Mouse (Mus musculus): ENCODE data around the gene Cbx4. TPM values are rescaled to one million over a fixed set of nuclear protein-coding genes. Genes with fewer than 3 reads are reported as not detected.
A peak's percentile ranks its signal among the peaks of the same experiment; 100 is the strongest.

The Cbx4 gene
- polyA plus RNA-seq, 1 experiment from 2014 or later: 13.8 TPM

DNA sequence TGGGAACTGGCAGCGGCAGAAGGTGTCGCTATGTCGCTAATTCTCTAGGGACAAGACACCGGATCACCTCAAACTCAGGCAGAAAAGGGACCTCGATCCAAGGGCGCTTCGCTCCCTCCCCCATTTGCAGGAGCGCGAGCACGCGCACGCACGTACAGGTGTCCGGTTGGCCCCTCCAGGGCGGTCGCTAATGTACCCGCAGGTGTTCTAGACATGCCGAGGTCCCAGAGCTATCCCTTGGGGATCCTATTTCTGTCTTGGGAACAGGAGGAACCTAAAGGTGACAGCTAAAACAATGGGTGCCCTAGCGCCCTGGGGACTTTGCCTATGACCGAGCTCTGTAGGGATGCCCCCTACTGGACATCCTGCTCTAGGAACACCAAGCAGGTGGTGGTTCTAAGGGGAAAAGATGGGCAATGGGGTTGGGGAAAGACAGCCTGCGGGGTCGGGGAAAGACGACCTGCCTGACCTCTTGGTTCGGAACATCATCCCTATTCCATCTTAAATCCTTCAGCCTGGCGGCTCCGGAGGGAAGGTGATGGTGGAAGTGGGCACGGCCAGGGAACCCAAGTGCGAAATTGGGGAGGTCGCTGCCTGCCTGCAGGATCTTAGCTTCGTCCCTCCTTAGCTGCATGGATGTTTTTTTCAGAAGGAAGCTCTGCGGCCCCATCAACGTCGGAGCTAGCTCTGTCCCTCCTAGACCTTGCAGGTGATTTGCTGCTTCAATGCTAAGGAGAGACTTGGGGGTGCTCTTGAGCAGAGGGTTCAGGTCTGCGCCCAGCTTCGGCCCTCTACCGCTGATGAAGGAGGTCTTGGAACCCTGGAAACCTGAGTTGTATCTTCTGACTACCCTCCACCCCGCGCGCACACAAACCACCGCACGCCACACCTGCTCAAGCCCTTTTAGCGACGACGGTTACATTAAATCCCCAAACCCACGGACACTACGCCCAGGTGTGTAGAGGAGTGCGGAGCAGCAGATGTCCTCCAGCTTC, 31.4 kb downstream of the Cbx4 start:
- Histone ChIP-seq H3K9ac (no peak overlapping the region), H3K4me2 (peak overlapping the region; percentile 82), H3K9me3 (ENCODE audit: low read depth, low read length) (no peaks in the 10 kb centered on the region), H3K27me3 (ENCODE audit: insufficient read depth, low read length) (peaks cover 83% of the 10 kb centered on the region), H3K4me1 (ENCODE audit: insufficient read depth) (peaks cover 28% of the 10 kb centered on the region), H3K36me3 (ENCODE audit: insufficient read depth) (no peaks in the 10 kb centered on the region), H3K4me3 (ENCODE audit: low read depth, low read length) (peak overlapping the region; percentile 34), H3K27ac (ENCODE audit: low read depth) (no peak overlapping the region)
- WGBS: 3% methylated on average over 47 of the region's 47 CpGs
- peak; percentile 73 for TF ChIP-seq CTCF (IDR thresholded peaks at IDR 0.05; ENCODE audit: low read depth)
- no peak for ATAC-seq (ENCODE audit: insufficient read depth)
- DNase-seq: peak; percentile 67

DNA sequence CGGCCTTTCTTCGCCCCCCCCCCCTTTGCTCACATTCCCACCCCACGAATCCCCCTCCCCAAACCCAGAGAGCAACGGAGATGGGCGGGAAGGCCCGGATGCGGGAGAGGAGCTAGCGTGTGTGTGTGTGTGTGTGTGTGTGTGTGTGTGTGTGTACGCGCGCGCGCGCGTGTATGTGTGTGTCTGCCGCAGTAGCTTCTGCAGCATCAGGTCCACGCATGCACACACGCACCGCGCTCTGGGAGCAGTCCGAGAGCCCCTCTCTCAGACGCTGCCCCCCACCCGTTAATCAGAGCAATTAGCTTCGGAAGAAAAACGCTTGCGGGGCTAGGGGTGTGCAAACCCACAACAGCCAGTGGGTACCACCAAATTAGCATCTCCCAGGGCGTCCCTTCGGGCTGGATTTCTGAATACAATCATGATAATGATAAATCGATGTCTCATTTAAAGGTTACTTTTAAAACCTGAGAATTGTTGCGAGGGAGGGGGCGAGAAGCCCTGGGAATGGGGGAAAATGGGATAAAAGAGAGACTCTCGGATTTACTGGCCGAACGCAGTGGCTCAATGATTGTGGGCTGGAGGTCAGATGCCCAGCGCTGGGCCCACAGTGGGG, 32.2 kb downstream of the Cbx4 start:
- Histone ChIP-seq H3K4me1 (ENCODE audit: insufficient read depth) (peaks cover 25% of the 10 kb centered on the region), H3K27ac (ENCODE audit: low read depth) (no peak overlapping the region), H3K9me3 (ENCODE audit: low read depth, low read length) (no peaks in the 10 kb centered on the region), H3K9ac (no peak overlapping the region), H3K36me3 (ENCODE audit: insufficient read depth) (no peaks in the 10 kb centered on the region), H3K27me3 (ENCODE audit: insufficient read depth, low read length) (peaks cover 83% of the 10 kb centered on the region), H3K4me2 (peak overlapping the region; percentile 82), H3K4me3 (ENCODE audit: low read depth, low read length) (peak overlapping the region; percentile 34)
- DNase-seq (no peak), ATAC-seq (ENCODE audit: insufficient read depth) (no peak)
- no peak for TF ChIP-seq CTCF (IDR thresholded peaks at IDR 0.05; ENCODE audit: low read depth)
- under 1% methylated on average over 33 of the region's 35 CpGs for WGBS

DNA sequence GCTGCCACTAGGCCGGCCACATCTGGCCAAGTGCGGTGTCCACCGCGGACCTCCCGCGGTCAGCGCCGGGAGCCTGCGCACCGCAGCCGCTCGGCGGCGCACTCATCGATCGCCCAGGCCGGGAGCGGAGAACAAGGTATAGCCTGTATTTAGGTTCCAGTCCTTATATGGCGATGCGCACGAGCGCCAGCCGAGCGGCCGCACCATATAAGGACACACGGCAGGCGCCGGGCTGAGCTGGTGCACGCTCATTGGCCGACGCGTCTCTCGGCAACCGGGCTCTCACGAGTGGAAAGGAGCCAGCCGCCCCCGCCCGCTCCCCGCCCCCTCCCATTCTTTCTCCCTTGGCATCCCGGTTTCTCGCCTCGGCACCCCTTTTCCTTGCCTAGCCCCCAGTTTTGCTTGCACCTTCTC, 32.8 kb downstream of the Cbx4 start:
- peak overlapping the region; percentile 82 for H3K4me2 ChIP-seq
- peak overlapping the region; percentile 34 for H3K4me3 ChIP-seq (ENCODE audit: low read depth, low read length)
- 0 out of 2 replicates have a peak, but pooled peaks have one; percentile 17 for TF ChIP-seq CTCF (IDR thresholded peaks at IDR 0.05; ENCODE audit: low read depth)
- under 1% methylated on average over 42 of the region's 42 CpGs for WGBS
- DNase-seq: peak; percentile 96
- H3K4me1 ChIP-seq (ENCODE audit: insufficient read depth): peaks cover 21% of the 10 kb centered on the region
- H3K36me3 ChIP-seq (ENCODE audit: insufficient read depth): no peaks in the 10 kb centered on the region
- no peaks in the 10 kb centered on the region for H3K9me3 ChIP-seq (ENCODE audit: low read depth, low read length)
- peak; percentile 88 for ATAC-seq (ENCODE audit: insufficient read depth)
- peaks cover 83% of the 10 kb centered on the region for H3K27me3 ChIP-seq (ENCODE audit: insufficient read depth, low read length)
- peak overlapping the region; percentile 80 for H3K27ac ChIP-seq (ENCODE audit: low read depth)
- H3K9ac ChIP-seq: peak overlapping the region; percentile 36

DNA sequence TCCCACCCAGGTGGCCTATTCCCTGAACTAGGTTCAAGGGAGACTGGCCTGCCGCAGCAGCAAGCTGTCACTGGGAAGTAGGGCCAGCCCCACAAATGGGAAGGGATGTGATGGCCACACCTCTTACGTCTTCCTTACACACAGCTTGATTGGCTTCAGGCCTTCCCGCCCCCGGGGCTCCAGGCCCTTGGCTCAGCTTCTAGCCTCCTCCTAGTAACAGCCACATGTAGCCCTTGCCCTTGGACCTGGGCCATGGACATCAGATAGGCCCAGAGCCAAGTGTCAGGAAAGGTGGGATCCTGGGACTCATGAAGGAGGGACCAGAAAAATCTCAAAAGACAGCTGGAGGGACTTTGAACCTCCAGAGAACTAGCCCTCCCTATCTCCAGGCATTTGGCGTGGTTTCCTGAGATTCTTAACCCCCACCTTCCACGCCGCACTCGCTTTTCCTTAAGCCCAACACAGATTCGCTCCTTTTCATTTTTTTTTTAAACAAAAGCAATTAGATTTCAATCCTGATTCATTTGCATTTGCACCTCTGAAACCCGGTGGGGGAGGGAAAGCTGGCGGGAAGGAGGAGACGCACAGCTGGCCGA, 33.3 kb downstream of the Cbx4 start:
- Histone ChIP-seq H3K4me3 (ENCODE audit: low read depth, low read length) (peak overlapping the region; percentile 34), H3K36me3 (ENCODE audit: insufficient read depth) (no peaks in the 10 kb centered on the region), H3K27ac (ENCODE audit: low read depth) (peak overlapping the region; percentile 80), H3K9ac (peak overlapping the region; percentile 36), H3K9me3 (ENCODE audit: low read depth, low read length) (no peaks in the 10 kb centered on the region), H3K27me3 (ENCODE audit: insufficient read depth, low read length) (peaks cover 83% of the 10 kb centered on the region), H3K4me1 (ENCODE audit: insufficient read depth) (peaks cover 16% of the 10 kb centered on the region), H3K4me2 (peak overlapping the region; percentile 82)
- DNase-seq: peak; percentile 83
- WGBS: under 1% methylated on average over 13 of the region's 13 CpGs
- ATAC-seq (ENCODE audit: insufficient read depth): peak; percentile 48
- no peak for TF ChIP-seq CTCF (IDR thresholded peaks at IDR 0.05; ENCODE audit: low read depth)

DNA sequence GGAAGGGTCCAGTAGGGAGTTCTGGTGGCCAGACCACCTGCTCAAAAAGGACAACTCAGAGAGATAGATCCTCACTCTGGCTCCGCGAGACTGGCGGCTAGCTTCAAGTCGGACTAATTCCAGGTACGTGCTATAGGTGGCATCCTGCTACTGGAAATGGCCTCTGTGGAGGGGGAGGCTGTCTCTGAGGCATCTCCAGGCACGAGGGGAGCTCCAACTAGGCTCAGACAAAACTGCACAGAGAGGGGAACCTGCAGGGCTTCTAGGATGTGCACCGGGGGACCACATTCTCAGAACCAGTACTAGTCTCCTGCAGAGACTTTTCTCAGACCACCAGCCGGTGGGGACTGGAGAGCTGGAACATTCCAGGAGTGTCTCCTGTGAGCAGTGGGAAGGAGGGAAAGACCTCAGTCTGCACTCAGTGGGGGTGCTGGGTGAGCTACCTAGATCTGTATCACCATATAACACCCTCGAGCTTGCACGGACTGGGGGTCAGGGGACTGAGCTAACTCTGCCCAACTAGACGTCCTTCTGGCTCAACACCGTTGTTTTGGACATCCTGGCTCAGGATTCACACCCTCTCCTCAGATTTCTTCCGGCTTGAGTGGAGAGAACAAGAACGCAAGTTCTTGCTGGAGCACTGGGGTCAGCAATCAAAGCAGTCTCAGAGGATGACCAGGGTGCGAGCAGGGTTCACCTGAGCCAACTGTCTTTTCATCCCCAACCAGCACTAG, 33.9 kb downstream of the Cbx4 start:
- peak; percentile 70 for TF ChIP-seq CTCF (IDR thresholded peaks at IDR 0.05; ENCODE audit: low read depth)
- no peak overlapping the region for H3K9ac ChIP-seq
- H3K27me3 ChIP-seq (ENCODE audit: insufficient read depth, low read length): peaks cover 86% of the 10 kb centered on the region
- no peaks in the 10 kb centered on the region for H3K9me3 ChIP-seq (ENCODE audit: low read depth, low read length)
- peak; percentile 65 for DNase-seq
- 3% methylated on average over 15 of the region's 15 CpGs for WGBS
- no peak overlapping the region for H3K27ac ChIP-seq (ENCODE audit: low read depth)
- H3K36me3 ChIP-seq (ENCODE audit: insufficient read depth): no peaks in the 10 kb centered on the region
- 0 out of 2 replicates have a peak overlapping the region, but pooled peaks have one; percentile 34 for H3K4me3 ChIP-seq (ENCODE audit: low read depth, low read length)
- no peak for ATAC-seq (ENCODE audit: insufficient read depth)
- H3K4me2 ChIP-seq: no peak overlapping the region
- H3K4me1 ChIP-seq (ENCODE audit: insufficient read depth): peaks cover 10% of the 10 kb centered on the region

DNA sequence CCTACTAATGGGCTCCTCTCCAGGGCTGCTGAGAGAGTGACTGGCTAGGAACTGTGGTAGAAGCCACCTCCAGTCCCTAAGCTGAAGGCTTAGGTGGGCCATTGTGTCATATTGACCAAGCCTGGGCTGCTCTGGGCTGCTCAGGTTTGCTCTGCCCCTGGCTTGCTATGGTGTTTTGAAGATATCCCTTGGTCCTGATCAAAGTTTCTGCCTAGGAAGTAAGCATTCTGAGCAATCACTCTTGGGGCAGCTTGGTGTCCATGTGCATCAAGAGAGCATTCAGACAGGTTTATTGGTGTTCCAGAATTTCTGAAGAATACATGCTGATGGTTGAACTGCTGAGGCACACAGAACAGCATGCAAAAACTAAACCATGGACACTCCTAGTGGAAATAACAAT, 34.6 kb downstream of the Cbx4 start:
- Histone ChIP-seq H3K4me1 (ENCODE audit: insufficient read depth) (peaks cover 12% of the 10 kb centered on the region), H3K9ac (no peak overlapping the region), H3K36me3 (ENCODE audit: insufficient read depth) (no peaks in the 10 kb centered on the region), H3K4me3 (ENCODE audit: low read depth, low read length) (no peak overlapping the region), H3K27ac (ENCODE audit: low read depth) (no peak overlapping the region), H3K9me3 (ENCODE audit: low read depth, low read length) (no peaks in the 10 kb centered on the region), H3K27me3 (ENCODE audit: insufficient read depth, low read length) (peaks cover 92% of the 10 kb centered on the region), H3K4me2 (no peak overlapping the region)
- TF ChIP-seq CTCF (IDR thresholded peaks at IDR 0.05; ENCODE audit: low read depth): no peak
- ATAC-seq (ENCODE audit: insufficient read depth): no peak
- DNase-seq: no peak

Measured in lung, embryonic 14.5 days (tissue).